Mouse (Mus musculus) T-helper 17 cell (primary cell): Measurements from ENCODE around the gene Babam2.

Experiments
- in situ Hi-C, 2 experiments: fragments of 300-600 bp; cut with MboI, MseI; formaldehyde crosslinking; loops; 1 replicate in 1 of 2; 2 replicates in 1 of 2; pipeline ENCODE4 v1.15.1; 2025; ENCODE audit warnings: high pct_unique_total_duplicates in 2 of 2

The Babam2 gene

GRCm38 (mm10) chr5:32106473-32107140 is 409.1 kb downstream of the Babam2 start:
- in situ Hi-C loops, result no loop called here

- in situ Hi-C loops, result no loop called here
These were observed 413.2 kb downstream of the Babam2 start for GRCm38 (mm10) chr5:32110651-32111050.

- in situ Hi-C loops, result no loop called here
These were observed 414.9 kb downstream of the Babam2 start for GRCm38 (mm10) chr5:32112206-32112916.

- in situ Hi-C loops, result no loop called here
These were observed 423.5 kb downstream of the Babam2 start for GRCm38 (mm10) chr5:32120901-32121376.

- in situ Hi-C loops, result no loop called here
These were observed 424.5 kb downstream of the Babam2 start for GRCm38 (mm10) chr5:32121936-32122335.

GRCm38 (mm10) chr5:32122363-32122762 is 424.9 kb downstream of the Babam2 start:
- in situ Hi-C loops, result no loop called here

GRCm38 (mm10) chr5:32124957-32125356 is 427.5 kb downstream of the Babam2 start:
- in situ Hi-C loops, result loop anchor here in 1 of 2 experiments (25.0 kb wide), 1 partner anchor 1537 kb away; the partner anchor contains the start of genes Slbp, Tacc3 and Tmem129

GRCm38 (mm10) chr5:32127226-32127625 is 429.7 kb downstream of the Babam2 start:
- in situ Hi-C loops, result loop anchor here in 1 of 2 experiments (25.0 kb wide), 1 partner anchor 1535 kb away; the partner anchor contains the start of genes Slbp, Tacc3 and Tmem129

- in situ Hi-C loops, result loop anchor here in 1 of 2 experiments (25.0 kb wide), 1 partner anchor 1534 kb away; the partner anchor contains the start of genes Slbp, Tacc3 and Tmem129
These were observed 430.4 kb downstream of the Babam2 start for GRCm38 (mm10) chr5:32127927-32128326.

- in situ Hi-C loops, result loop anchor here in 1 of 2 experiments (5.0 to 25.0 kb wide), 2 partner anchors 81 to 1529 kb away; partner anchors contain the start of genes Slbp, Tacc3 and Tmem129
These were observed 435.6 kb downstream of the Babam2 start for GRCm38 (mm10) chr5:32132971-32133501.

GRCm38 (mm10) chr5:32133549-32134004 is 436.1 kb downstream of the Babam2 start:
- in situ Hi-C loops, result loop anchor here in 1 of 2 experiments (5.0 to 25.0 kb wide), 2 partner anchors 81 to 1529 kb away; partner anchors contain the start of genes Slbp, Tacc3 and Tmem129

GRCm38 (mm10) chr5:32134051-32134732 is 436.7 kb downstream of the Babam2 start:
- in situ Hi-C loops, result loop anchor here in 1 of 2 experiments (5.0 to 25.0 kb wide), 2 partner anchors 82 to 1528 kb away; partner anchors contain the start of genes Slbp, Tacc3 and Tmem129
